Mouse (Mus musculus) embryo, embryonic 10.5 days (tissue): ENCODE results near the gene Sdsl.

Experiments
- DNase-seq: peaks from one replicate; pipeline ENCODE4 v3.0.0-alpha.2; 2015; ENCODE audit warnings: low spot score

Gene Sdsl

GRCm38 (mm10) chr5:120456841-120457554 lies 15.6 kb downstream of the Sdsl start:
- no peak for DNase-seq

GRCm38 (mm10) chr5:120456253-120456652 lies 16.4 kb downstream of the Sdsl start:
- DNase-seq: no peak

GRCm38 (mm10) chr5:120454756-120455337 lies 17.8 kb downstream of the Sdsl start:
- DNase-seq: peak; percentile 9

GRCm38 (mm10) chr5:120447305-120447704 lies 25.3 kb downstream of the Sdsl start:
- no peak for DNase-seq

- peak; percentile 96 for DNase-seq
Measured at GRCm38 (mm10) chr5:120440733-120441132, 31.9 kb downstream of the Sdsl start.

- no peak for DNase-seq
Measured at GRCm38 (mm10) chr5:120439887-120440670, 32.5 kb downstream of the Sdsl start.

GRCm38 (mm10) chr5:120438991-120439710 lies 33.5 kb downstream of the Sdsl start:
- DNase-seq: peak; percentile 47

GRCm38 (mm10) chr5:120438469-120438868 lies 34.1 kb downstream of the Sdsl start:
- DNase-seq: peak; percentile 43

- DNase-seq: peak; percentile 80
Measured at GRCm38 (mm10) chr5:120437986-120438385, 34.6 kb downstream of the Sdsl start.

GRCm38 (mm10) chr5:120437539-120437938 lies 35.1 kb downstream of the Sdsl start:
- DNase-seq: peak; percentile 50

- DNase-seq: peak; percentile 66
Measured at GRCm38 (mm10) chr5:120436885-120437495, 35.6 kb downstream of the Sdsl start.

- DNase-seq: peak; percentile 65
Measured at GRCm38 (mm10) chr5:120435731-120436501, 36.7 kb downstream of the Sdsl start.

GRCm38 (mm10) chr5:120435006-120435681 lies 37.5 kb downstream of the Sdsl start:
- peak; percentile 40 for DNase-seq

GRCm38 (mm10) chr5:120434231-120434735 lies 38.3 kb downstream of the Sdsl start:
- DNase-seq: peak; percentile 37

GRCm38 (mm10) chr5:120433135-120433760 lies 39.4 kb downstream of the Sdsl start:
- peak; percentile 65 for DNase-seq

GRCm38 (mm10) chr5:120432486-120433015 lies 40.1 kb downstream of the Sdsl start:
- peak; percentile 38 for DNase-seq

GRCm38 (mm10) chr5:120431649-120432485 lies 40.7 kb downstream of the Sdsl start, which contains the start of gene Lhx5:
Lhx5 (plus strand) TSS chr5:120431699.
- DNase-seq: peak; percentile 69

- DNase-seq: peak; percentile 60
Measured at GRCm38 (mm10) chr5:120431001-120431583, 41.5 kb downstream of the Sdsl start.
